Mouse (Mus musculus) C2C12 (cell line): ENCODE measurements around the gene Nsrp1.

Experiments
- CEBPB ChIP-seq: IDR thresholded peaks from one replicate; pipeline ENCODE4 v1.6.1; 2011; ENCODE audit warnings: low read depth, mild to moderate bottlenecking, control low read depth, moderate library complexity
- CTCF ChIP-seq: IDR thresholded peaks from one replicate; pipeline ENCODE4 v1.5.1; 2011; ENCODE audit not compliant: control insufficient read depth, insufficient read depth, insufficient read length
- MAX ChIP-seq: IDR thresholded peaks from one replicate; pipeline ENCODE4 v1.6.1; 2011; ENCODE audit warnings: mild to moderate bottlenecking, control low read depth
- MYOG ChIP-seq: IDR thresholded peaks from one replicate; pipeline ENCODE4 v1.6.1; 2011; ENCODE audit not compliant: control insufficient read depth, insufficient read length; ENCODE audit errors: extremely low read depth

GRCm38 (mm10) chr11:76998705-76999226 is 79.5 kb downstream of the Nsrp1 start:
- TF ChIP-seq CTCF, result no peak
- no peak for TF ChIP-seq MYOG
- TF ChIP-seq CEBPB, result no peak
- no peak for TF ChIP-seq MAX
